Mouse (Mus musculus) stomach, embryonic 15.5 days (tissue): Measurements from ENCODE around the gene Rab3gap1. TPM values are rescaled to one million over a fixed set of nuclear protein-coding genes. Genes with fewer than 3 reads are reported as not detected.

Source experiments
- ATAC-seq: fragments of 200-750 bp; cut with Nextera tagmentation; 2 replicates; pipeline ENCODE4 v1.8.0; 2017; ENCODE audit warnings: low read depth, moderate number of reproducible peaks, moderate TSS enrichment; ENCODE audit not compliant: insufficient read depth, low FRiP score
- H3K27ac ChIP-seq: fragments of 300-500 bp; sonication (generic); 2 replicates; pipeline ENCODE4 v1.5.1; 2015; ENCODE audit warnings: mild to moderate bottlenecking, inconsistent platforms
- H3K27me3 ChIP-seq: fragments of 300-500 bp; sonication (generic); replicated peaks from 2 replicates; pipeline ENCODE4 v1.6.1; 2015; ENCODE audit warnings: inconsistent platforms
- H3K36me3 ChIP-seq: fragments of 300-500 bp; sonication (generic); 2 replicates; pipeline ENCODE4 v1.6.1; 2015; ENCODE audit warnings: inconsistent platforms
- H3K4me1 ChIP-seq: fragments of 300-500 bp; sonication (generic); 2 replicates; pipeline ENCODE4 v1.6.1; 2015; ENCODE audit warnings: inconsistent platforms
- H3K4me2 ChIP-seq: fragments of 300-500 bp; sonication (generic); 2 replicates; pipeline ENCODE4 v1.6.1; 2015; ENCODE audit warnings: mild to moderate bottlenecking, inconsistent platforms
- H3K4me3 ChIP-seq: fragments of 300-500 bp; sonication (generic); replicated peaks from 2 replicates; pipeline ENCODE4 v1.5.1; 2015; ENCODE audit warnings: inconsistent platforms
- H3K9ac ChIP-seq: fragments of 300-500 bp; sonication (generic); 2 replicates; pipeline ENCODE4 v1.6.1; 2015; ENCODE audit warnings: inconsistent platforms
- H3K9me3 ChIP-seq: fragments of 300-500 bp; sonication (generic); 2 replicates; pipeline ENCODE4 v1.6.1; 2016; ENCODE audit warnings: inconsistent platforms
- WGBS: fragments of 180-500 bp; shearing (Covaris S2); methylation state at CpG from one replicate; pipeline ENCODE4 v1.1.7; 2015; 5-methylcytosine and 5-hydroxymethylcytosine counted together
- polyA plus RNA-seq: library from polyadenylated mRNA; unstranded; fragments of >200 nt; fragmentation: Nextera tagmentation; extraction: Ambion mirVana; gene quantifications from 2 replicates; pipeline ENCODE4 v1.2.1, GENCODE M21; 2015

Rab3gap1 gene
- polyA plus RNA-seq: 21.7 and 22.2 TPM in 2 replicates

- Histone ChIP-seq H3K4me2 (peak within 1 kb of the TSS; percentile 63), H3K36me3 (no peaks in the 10 kb centered on the region), H3K9me3 (no peaks in the 10 kb centered on the region), H3K27me3 (no peaks in the 10 kb centered on the region), H3K4me3 (peak within 1 kb of the TSS; percentile 85), H3K9ac (peak within 1 kb of the TSS; percentile 61), H3K27ac (peak within 1 kb of the TSS; percentile 79), H3K4me1 (no peaks in the 10 kb centered on the region)
- 11% methylated on average over 47 of the region's 47 CpGs for WGBS
- peak; percentile 99 for ATAC-seq
Observed at GRCm38 (mm10) chr1:127868300-127869261, at the start of gene Rab3gap1. Gene Rab3gap1 (plus strand): TSS chr1:127868773.

- 14% methylated on average over 2 of the region's 2 CpGs for WGBS
- no peaks in the 10 kb centered on the region for H3K36me3 ChIP-seq
- no peak for ATAC-seq
Observed at GRCm38 (mm10) chr1:127827325-127827724, 41.2 kb upstream of the Rab3gap1 start.

GRCm38 (mm10) chr1:127830215-127830921 is 38.2 kb upstream of the Rab3gap1 start:
- WGBS: 77% methylated on average over 13 of the region's 13 CpGs

More at GRCm38 (mm10) chr1:127827325-127827724, 41.2 kb upstream of the Rab3gap1 start:
- no peak overlapping the region for H3K27ac ChIP-seq
- no peak overlapping the region for H3K9ac ChIP-seq
- no peak overlapping the region for H3K4me2 ChIP-seq
- no peaks in the 10 kb centered on the region for H3K9me3 ChIP-seq
- H3K4me3 ChIP-seq: no peak overlapping the region
- H3K27me3 ChIP-seq: no peaks in the 10 kb centered on the region
- no peaks in the 10 kb centered on the region for H3K4me1 ChIP-seq

GRCm38 (mm10) chr1:127833714-127834113 is 34.9 kb upstream of the Rab3gap1 start:
- Histone ChIP-seq H3K27me3 (no peaks in the 10 kb centered on the region), H3K27ac (no peak overlapping the region), H3K4me2 (no peak overlapping the region), H3K4me1 (no peaks in the 10 kb centered on the region), H3K4me3 (no peak overlapping the region), H3K9me3 (no peaks in the 10 kb centered on the region), H3K36me3 (no peaks in the 10 kb centered on the region), H3K9ac (no peak overlapping the region)
- 28% methylated on average over 2 of the region's 2 CpGs for WGBS
- ATAC-seq: no peak

More at GRCm38 (mm10) chr1:127830215-127830921, 38.2 kb upstream of the Rab3gap1 start:
- Histone ChIP-seq H3K9me3 (no peaks in the 10 kb centered on the region), H3K36me3 (no peaks in the 10 kb centered on the region), H3K9ac (no peak overlapping the region), H3K4me1 (no peaks in the 10 kb centered on the region), H3K4me2 (no peak overlapping the region), H3K27ac (no peak overlapping the region), H3K4me3 (no peak overlapping the region), H3K27me3 (no peaks in the 10 kb centered on the region)
- ATAC-seq: no peak

- no peaks in the 10 kb centered on the region for H3K36me3 ChIP-seq
- H3K4me1 ChIP-seq: no peaks in the 10 kb centered on the region
- no peak overlapping the region for H3K4me2 ChIP-seq
- no peaks in the 10 kb centered on the region for H3K9me3 ChIP-seq
- H3K4me3 ChIP-seq: no peak overlapping the region
- no peak overlapping the region for H3K27ac ChIP-seq
- no peak for ATAC-seq
- WGBS: 63% methylated on average over 4 of the region's 4 CpGs
- H3K9ac ChIP-seq: no peak overlapping the region
- H3K27me3 ChIP-seq: no peaks in the 10 kb centered on the region
Observed at GRCm38 (mm10) chr1:127834202-127834601, 34.4 kb upstream of the Rab3gap1 start.

- H3K4me2 ChIP-seq: no peak overlapping the region
- no peaks in the 10 kb centered on the region for H3K27me3 ChIP-seq
- H3K9me3 ChIP-seq: no peaks in the 10 kb centered on the region
- WGBS: 77% methylated on average over 4 of the region's 4 CpGs
- no peak overlapping the region for H3K9ac ChIP-seq
- H3K4me3 ChIP-seq: no peak overlapping the region
- ATAC-seq: no peak
- no peak overlapping the region for H3K27ac ChIP-seq
- no peaks in the 10 kb centered on the region for H3K36me3 ChIP-seq
- H3K4me1 ChIP-seq: no peaks in the 10 kb centered on the region
Observed at GRCm38 (mm10) chr1:127836619-127837018, 32.0 kb upstream of the Rab3gap1 start.

- Histone ChIP-seq H3K27me3 (no peaks in the 10 kb centered on the region), H3K9me3 (no peaks in the 10 kb centered on the region), H3K4me3 (no peak overlapping the region), H3K36me3 (no peaks in the 10 kb centered on the region), H3K4me2 (no peak overlapping the region), H3K4me1 (no peaks in the 10 kb centered on the region), H3K27ac (no peak overlapping the region), H3K9ac (no peak overlapping the region)
- ATAC-seq: no peak
- 48% methylated on average over 1 of the region's 1 CpGs for WGBS
Observed at GRCm38 (mm10) chr1:127838602-127839001, 30.0 kb upstream of the Rab3gap1 start.

GRCm38 (mm10) chr1:127845472-127845871 is 23.1 kb upstream of the Rab3gap1 start:
- H3K27ac ChIP-seq: no peak overlapping the region
- no peak for ATAC-seq
- WGBS: 80% methylated on average over 5 of the region's 5 CpGs
- no peak overlapping the region for H3K4me2 ChIP-seq
- H3K4me3 ChIP-seq: no peak overlapping the region
- H3K9ac ChIP-seq: no peak overlapping the region
- H3K4me1 ChIP-seq: no peaks in the 10 kb centered on the region
- H3K9me3 ChIP-seq: no peaks in the 10 kb centered on the region
- no peaks in the 10 kb centered on the region for H3K27me3 ChIP-seq
- no peaks in the 10 kb centered on the region for H3K36me3 ChIP-seq

- Histone ChIP-seq H3K9me3 (no peaks in the 10 kb centered on the region), H3K4me1 (no peaks in the 10 kb centered on the region), H3K27me3 (no peaks in the 10 kb centered on the region), H3K4me2 (no peak overlapping the region), H3K36me3 (no peaks in the 10 kb centered on the region), H3K4me3 (no peak overlapping the region), H3K27ac (no peak overlapping the region), H3K9ac (no peak overlapping the region)
- 66% methylated on average over 7 of the region's 7 CpGs for WGBS
- no peak for ATAC-seq
Observed at GRCm38 (mm10) chr1:127850075-127850610, 18.4 kb upstream of the Rab3gap1 start.

- no peak within 1 kb of the TSS for H3K27ac ChIP-seq
- H3K9me3 ChIP-seq: no peaks in the 10 kb centered on the region
- WGBS: 76% methylated on average over 14 of the region's 14 CpGs
- H3K9ac ChIP-seq: no peak within 1 kb of the TSS
- H3K36me3 ChIP-seq: no peaks in the 10 kb centered on the region
- no peaks in the 10 kb centered on the region for H3K4me1 ChIP-seq
- H3K4me2 ChIP-seq: no peak within 1 kb of the TSS
- H3K27me3 ChIP-seq: no peaks in the 10 kb centered on the region
- ATAC-seq: no peak
- H3K4me3 ChIP-seq: no peak within 1 kb of the TSS
Observed at GRCm38 (mm10) chr1:127854486-127855222, 13.9 kb upstream of the Rab3gap1 start, which contains the start of gene Map3k19. Gene Map3k19 (minus strand): TSS chr1:127855031.

- H3K36me3 ChIP-seq: no peaks in the 10 kb centered on the region
- H3K27ac ChIP-seq: no peak overlapping the region
- no peak for ATAC-seq
- H3K27me3 ChIP-seq: no peaks in the 10 kb centered on the region
- H3K9me3 ChIP-seq: no peaks in the 10 kb centered on the region
- H3K9ac ChIP-seq: no peak overlapping the region
- no peak overlapping the region for H3K4me3 ChIP-seq
- H3K4me1 ChIP-seq: no peaks in the 10 kb centered on the region
- WGBS: 78% methylated on average over 9 of the region's 9 CpGs
- no peak overlapping the region for H3K4me2 ChIP-seq
Observed at GRCm38 (mm10) chr1:127858945-127859648, 9.5 kb upstream of the Rab3gap1 start.
